Mouse (Mus musculus) ES-E14 (cell line): ENCODE data around the gene Nt5c2.

Experiments used
- CHD2 ChIP-seq: IDR thresholded peaks from 2 replicates; pipeline ENCODE4 v1.6.1; 2014; ENCODE audit warnings: mild to moderate bottlenecking, low read depth, low read length, inconsistent platforms
- HCFC1 ChIP-seq: IDR thresholded peaks from 2 replicates; pipeline ENCODE4 v1.6.1; 2012; ENCODE audit warnings: low read length, inconsistent platforms, borderline replicate concordance; ENCODE audit not compliant: insufficient read depth
- MAFK ChIP-seq: IDR thresholded peaks from 2 replicates; pipeline ENCODE4 v1.6.1; 2014; ENCODE audit warnings: mild to moderate bottlenecking, low read depth, low read length, inconsistent platforms; ENCODE audit not compliant: insufficient read depth
- ZC3H11A ChIP-seq: IDR thresholded peaks from 2 replicates; pipeline ENCODE4 v1.6.1; 2012; ENCODE audit warnings: low read depth, mild to moderate bottlenecking, inconsistent platforms, low read length, borderline replicate concordance
- ZNF384 ChIP-seq: IDR thresholded peaks from 2 replicates; pipeline ENCODE4 v1.6.1; 2012; ENCODE audit warnings: low read depth, low read length, inconsistent platforms

- TF ChIP-seq HCFC1 (no peak), CHD2 (no peak), MAFK (no peak), ZNF384 (no peak), ZC3H11A (no peak)
These were observed 7.8 kb upstream of the Nt5c2 start for GRCm38 (mm10) chr19:47022709-47023108.
